Mouse (Mus musculus): ENCODE data around the gene Zmiz1. TPM values are rescaled to one million over a fixed set of nuclear protein-coding genes. Genes with fewer than 3 reads are reported as not detected.

The Zmiz1 gene
- polyA plus RNA-seq, 1 experiment from 2014 or later: 26.3 TPM

GRCm38 (mm10) chr14:25602018-25602417, 143.0 kb downstream of the Zmiz1 start:
- H3K4me1 ChIP-seq (replicated peaks): peaks cover 43% of the 10 kb centered on the region

GRCm38 (mm10) chr14:25604395-25605142, 145.6 kb downstream of the Zmiz1 start:
- H3K4me3 ChIP-seq (replicated peaks): no peak overlapping the region
- 25% methylated on average over 18 of the region's 18 CpGs for WGBS
- H3K36me3 ChIP-seq: no peaks in the 10 kb centered on the region
- no peaks in the 10 kb centered on the region for H3K27me3 ChIP-seq (replicated peaks)
- no peak overlapping the region for H3K4me2 ChIP-seq (replicated peaks)
- H3K4me1 ChIP-seq (replicated peaks): peaks cover 56% of the 10 kb centered on the region
- H3K9ac ChIP-seq: no peak overlapping the region
- H3K9me3 ChIP-seq: no peaks in the 10 kb centered on the region
- H3K27ac ChIP-seq: no peak overlapping the region
- no peak for ATAC-seq

More at GRCm38 (mm10) chr14:25602018-25602417, 143.0 kb downstream of the Zmiz1 start:
- ATAC-seq: no peak
- Histone ChIP-seq H3K36me3 (no peaks in the 10 kb centered on the region), H3K4me3 (replicated peaks) (no peak overlapping the region), H3K27ac (no peak overlapping the region), H3K4me2 (replicated peaks) (no peak overlapping the region), H3K9me3 (no peaks in the 10 kb centered on the region), H3K27me3 (replicated peaks) (no peaks in the 10 kb centered on the region), H3K9ac (no peak overlapping the region)
- 72% methylated on average over 2 of the region's 2 CpGs for WGBS

DNA sequence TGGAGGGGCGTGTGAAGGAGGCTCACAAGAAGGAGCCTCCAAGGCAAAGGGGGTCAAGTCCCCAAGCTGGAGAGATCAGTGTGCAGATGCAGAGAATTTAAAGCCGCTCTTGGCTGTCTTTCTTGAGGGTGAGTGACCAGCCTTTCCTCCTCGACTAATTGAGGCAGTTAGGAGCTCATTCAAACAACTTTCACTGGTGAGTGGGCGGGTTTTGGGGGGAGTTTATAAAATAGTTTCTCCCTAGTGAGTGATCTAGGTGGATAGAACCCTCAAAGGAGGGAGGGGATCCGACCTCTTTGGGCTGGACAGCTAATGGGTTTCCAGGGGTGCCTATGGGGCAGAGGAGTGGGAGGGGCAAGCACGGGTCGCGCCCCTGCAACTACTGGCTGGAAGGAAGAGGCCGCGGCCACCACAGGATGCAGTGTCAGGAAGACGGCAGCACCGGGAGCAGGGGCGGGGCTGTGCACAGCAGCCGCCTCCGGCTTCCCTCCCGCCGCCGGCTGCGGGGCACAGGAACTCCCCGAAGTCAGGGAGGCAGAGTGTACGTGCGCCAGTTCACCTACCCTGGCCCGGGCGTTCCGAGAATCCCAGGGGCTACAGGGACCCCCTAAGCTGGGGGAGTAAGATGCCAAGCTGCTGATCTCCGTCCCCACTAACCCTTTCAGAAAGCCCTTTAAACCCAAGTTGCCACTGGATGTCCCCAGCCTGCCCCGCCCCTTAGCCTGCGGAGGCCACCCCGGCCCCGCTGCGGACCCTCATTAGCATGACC, 147.6 kb downstream of the Zmiz1 start:
- no peaks in the 10 kb centered on the region for H3K27me3 ChIP-seq (replicated peaks)
- 3% methylated on average over 31 of the region's 31 CpGs for WGBS
- H3K27ac ChIP-seq: peak overlapping the region; percentile 88
- no peaks in the 10 kb centered on the region for H3K9me3 ChIP-seq
- no peaks in the 10 kb centered on the region for H3K36me3 ChIP-seq
- peak overlapping the region; percentile 72 for H3K9ac ChIP-seq
- ATAC-seq: peak; percentile 53
- H3K4me1 ChIP-seq (replicated peaks): peaks cover 61% of the 10 kb centered on the region
- peak overlapping the region; percentile 75 for H3K4me3 ChIP-seq (replicated peaks)
- H3K4me2 ChIP-seq (replicated peaks): peak overlapping the region; percentile 96

GRCm38 (mm10) chr14:25607141-25607967, 148.4 kb downstream of the Zmiz1 start:
- H3K9me3 ChIP-seq: no peaks in the 10 kb centered on the region
- H3K27ac ChIP-seq: peak overlapping the region; percentile 88
- WGBS: under 1% methylated on average over 102 of the region's 103 CpGs
- peak overlapping the region; percentile 96 for H3K4me2 ChIP-seq (replicated peaks)
- no peaks in the 10 kb centered on the region for H3K36me3 ChIP-seq
- peak; percentile 42 for ATAC-seq
- peaks cover 69% of the 10 kb centered on the region for H3K4me1 ChIP-seq (replicated peaks)
- H3K27me3 ChIP-seq (replicated peaks): no peaks in the 10 kb centered on the region
- H3K9ac ChIP-seq: peak overlapping the region; percentile 72
- peak overlapping the region; percentile 75 for H3K4me3 ChIP-seq (replicated peaks)

DNA sequence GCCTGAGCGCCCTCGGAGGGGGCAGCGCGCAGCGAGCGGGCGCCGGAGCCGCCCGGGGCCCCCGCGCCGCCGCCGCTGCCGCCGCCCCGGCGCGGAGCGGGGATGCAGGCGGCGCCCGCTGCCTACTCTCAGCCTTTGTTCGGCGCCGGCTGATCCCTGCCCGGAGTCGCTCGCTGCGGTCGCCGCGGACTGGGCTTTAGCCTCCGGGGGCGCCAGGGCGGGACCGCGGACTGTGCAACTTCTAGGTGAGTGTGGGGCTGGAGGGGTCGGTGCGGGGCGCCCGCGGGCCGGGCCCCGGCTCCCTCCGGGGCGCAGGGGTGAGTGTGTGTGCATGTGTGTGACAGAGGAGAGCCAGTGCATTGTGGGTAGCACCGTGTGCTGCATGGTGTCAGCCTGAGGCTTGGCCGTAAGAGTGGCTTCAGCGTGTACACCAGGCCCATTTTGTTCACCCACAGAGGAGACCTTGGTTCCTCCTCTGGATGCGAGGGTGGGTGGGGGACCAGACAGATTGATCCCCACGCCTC, 149.0 kb downstream of the Zmiz1 start:
- Histone ChIP-seq H3K9me3 (no peaks in the 10 kb centered on the region), H3K9ac (peak overlapping the region; percentile 72), H3K4me1 (replicated peaks) (peaks cover 67% of the 10 kb centered on the region), H3K27ac (peak overlapping the region; percentile 88), H3K4me3 (replicated peaks) (peak overlapping the region; percentile 75), H3K4me2 (replicated peaks) (peak overlapping the region; percentile 96), H3K36me3 (no peaks in the 10 kb centered on the region), H3K27me3 (replicated peaks) (no peaks in the 10 kb centered on the region)
- peak; percentile 67 for ATAC-seq
- WGBS: 1% methylated on average over 37 of the region's 53 CpGs

GRCm38 (mm10) chr14:25608618-25609017, 149.6 kb downstream of the Zmiz1 start:
- Histone ChIP-seq H3K4me2 (replicated peaks) (peak overlapping the region; percentile 96), H3K4me3 (replicated peaks) (peak overlapping the region; percentile 75), H3K36me3 (no peaks in the 10 kb centered on the region), H3K9me3 (no peaks in the 10 kb centered on the region), H3K27ac (peak overlapping the region; percentile 88), H3K27me3 (replicated peaks) (no peaks in the 10 kb centered on the region), H3K9ac (peak overlapping the region; percentile 72), H3K4me1 (replicated peaks) (peaks cover 63% of the 10 kb centered on the region)
- no peak for ATAC-seq
- 32% methylated on average over 4 of the region's 4 CpGs for WGBS

DNA sequence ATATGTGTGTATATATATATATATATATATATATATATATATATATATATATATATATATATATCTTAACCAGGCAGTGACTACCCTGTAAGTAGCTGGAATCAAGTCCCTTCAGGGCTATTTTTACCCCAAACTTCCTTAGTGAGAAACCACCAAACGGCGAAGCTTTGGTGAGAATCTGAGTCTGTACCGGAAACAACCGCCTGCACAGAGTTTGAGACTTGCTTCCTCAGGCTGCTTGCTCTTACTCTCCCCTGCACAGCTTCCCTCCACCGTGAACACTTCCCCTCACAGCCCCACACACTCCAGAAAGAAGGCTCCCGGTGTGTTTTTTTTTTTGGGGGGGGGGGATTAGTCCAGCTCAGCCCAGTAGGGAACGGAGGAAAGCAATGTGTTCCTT, 150.4 kb downstream of the Zmiz1 start:
- WGBS: 72% methylated on average over 7 of the region's 7 CpGs
- H3K9me3 ChIP-seq: no peaks in the 10 kb centered on the region
- no peak for ATAC-seq

GRCm38 (mm10) chr14:25610396-25611158, 151.6 kb downstream of the Zmiz1 start:
- ATAC-seq: no peak
- Histone ChIP-seq H3K27me3 (replicated peaks) (no peaks in the 10 kb centered on the region), H3K4me1 (replicated peaks) (peaks cover 73% of the 10 kb centered on the region), H3K9ac (peak overlapping the region; percentile 28; the same call in 1 of the 2 replicates), H3K4me3 (replicated peaks) (no peak overlapping the region), H3K27ac (peak overlapping the region; percentile 75), H3K4me2 (replicated peaks) (peak overlapping the region; percentile 23), H3K9me3 (no peaks in the 10 kb centered on the region), H3K36me3 (no peaks in the 10 kb centered on the region)
- 41% methylated on average over 14 of the region's 14 CpGs for WGBS

More for the DNA sequence above, 150.4 kb downstream of the Zmiz1 start:
- Histone ChIP-seq H3K27me3 (replicated peaks) (no peaks in the 10 kb centered on the region), H3K4me1 (replicated peaks) (peaks cover 63% of the 10 kb centered on the region), H3K36me3 (no peaks in the 10 kb centered on the region), H3K4me3 (replicated peaks) (no peak overlapping the region), H3K27ac (no peak overlapping the region), H3K4me2 (replicated peaks) (peak overlapping the region; percentile 35), H3K9ac (no peak overlapping the region)

GRCm38 (mm10) chr14:25611159-25611697, 152.2 kb downstream of the Zmiz1 start:
- H3K4me2 ChIP-seq (replicated peaks): peak overlapping the region; percentile 23
- peak overlapping the region; percentile 75 for H3K27ac ChIP-seq
- peak overlapping the region; percentile 28; the same call in 1 of the 2 replicates for H3K9ac ChIP-seq
- no peaks in the 10 kb centered on the region for H3K36me3 ChIP-seq
- no peaks in the 10 kb centered on the region for H3K9me3 ChIP-seq
- 34% methylated on average over 9 of the region's 9 CpGs for WGBS
- no peak for ATAC-seq
- no peak overlapping the region for H3K4me3 ChIP-seq (replicated peaks)
- H3K4me1 ChIP-seq (replicated peaks): peaks cover 75% of the 10 kb centered on the region
- H3K27me3 ChIP-seq (replicated peaks): no peaks in the 10 kb centered on the region

- no peaks in the 10 kb centered on the region for H3K36me3 ChIP-seq
- no peak overlapping the region for H3K4me3 ChIP-seq (replicated peaks)
- 0 out of 2 replicates have a peak overlapping the region, but pooled peaks have one; percentile 6 for H3K9ac ChIP-seq
- no peaks in the 10 kb centered on the region for H3K9me3 ChIP-seq
- peak overlapping the region; percentile 23; the same call in 1 of the 2 replicates for H3K4me2 ChIP-seq (replicated peaks)
- ATAC-seq: peak; percentile 79
- no peaks in the 10 kb centered on the region for H3K27me3 ChIP-seq (replicated peaks)
- H3K27ac ChIP-seq: peak overlapping the region; percentile 75
- WGBS: 38% methylated on average over 10 of the region's 10 CpGs
- peaks cover 72% of the 10 kb centered on the region for H3K4me1 ChIP-seq (replicated peaks)
Observed at GRCm38 (mm10) chr14:25611815-25612698, 153.1 kb downstream of the Zmiz1 start.
